ENCODE assay signal across 13 mouse cellular contexts in the genomic region with DNA sequence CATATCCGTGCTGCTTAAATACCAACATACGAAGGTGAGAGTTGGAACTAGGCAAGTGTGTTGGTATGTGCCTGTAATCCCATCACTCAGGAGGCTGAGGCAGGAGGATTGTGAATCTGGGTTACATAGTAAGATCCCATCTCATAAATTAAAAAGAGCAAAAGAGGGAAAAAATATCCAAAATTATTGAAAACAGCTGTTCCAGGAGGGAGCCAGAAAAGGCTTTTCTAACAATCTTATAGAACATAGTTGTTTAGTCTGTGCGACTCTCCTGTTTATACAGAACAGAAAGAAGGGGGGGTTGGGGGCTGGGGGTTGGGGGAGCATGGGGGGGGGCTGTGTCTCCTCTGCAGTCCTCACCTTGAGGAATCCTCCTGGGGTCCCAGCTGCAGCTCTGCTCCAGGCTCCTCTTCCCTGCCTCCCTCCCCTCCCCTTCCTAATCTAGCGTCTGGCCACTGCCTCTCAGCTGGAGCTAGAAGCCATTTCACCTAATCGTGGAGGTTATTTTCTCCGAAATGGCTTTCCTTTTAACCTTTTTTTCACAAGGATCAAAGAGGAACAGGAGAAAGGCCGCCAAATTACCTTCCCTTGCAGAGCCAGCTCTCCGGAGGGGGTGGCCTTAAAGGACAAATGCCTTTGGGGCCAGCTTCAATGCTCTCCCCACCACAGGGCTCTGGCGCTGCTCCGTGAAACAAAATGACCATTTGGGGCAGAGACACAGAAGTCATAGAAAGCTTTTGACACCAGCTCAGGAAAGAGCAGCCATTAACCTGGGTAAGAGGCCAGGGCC.
DNase-seq lines count a peak whose midpoint lies in the region; ATAC-seq lines count a peak whose summit lies in the region.
"Had no signal": no experiment of that assay in that cellular context is flagged by ENCODE, and none has a peak within 500 bp of the region (broad histone marks: within the 10 kb centered on the region; RNA-seq: fewer than 3 reads in every experiment).

No protein-coding gene starts in this region.

- peaks cover 41% of the 10 kb centered on the region for H3K4me1 ChIP-seq in heart, embryonic 10.5 days
- peaks cover 42% of the 10 kb centered on the region for H3K4me1 ChIP-seq in midbrain, embryonic 10.5 days
- H3K4me1 ChIP-seq in midbrain, embryonic 16.5 days (ENCODE audit: control insufficient read depth, insufficient read depth, low read length) = peaks cover 20% of the 10 kb centered on the region
- H3K4me1 ChIP-seq in intestine, embryonic 16.5 days (ENCODE audit: control insufficient read depth, insufficient read depth, low read length) = peaks cover 9% of the 10 kb centered on the region
- H3K4me1 ChIP-seq in stomach, embryonic 15.5 days = peaks cover 14% of the 10 kb centered on the region

- intact Hi-C loops in heart, postnatal 36 days (cut with DNase I) = no loop called here

- no peak for ATAC-seq in midbrain, embryonic 16.5 days
- 0 out of 2 replicates have a peak, but pooled peaks have one; percentile 14 for ATAC-seq in intestine, embryonic 16.5 days
- ATAC-seq in stomach, embryonic 15.5 days (ENCODE audit: insufficient read depth, low FRiP score, low read depth) = no peak

- H3K27me3 ChIP-seq in heart, embryonic 10.5 days (ENCODE audit: insufficient read depth, poor library complexity, severe bottlenecking) = peaks cover 3% of the 10 kb centered on the region; the same call in 1 of the 2 replicates
- peaks cover 50% of the 10 kb centered on the region for H3K27me3 ChIP-seq in midbrain, embryonic 10.5 days (ENCODE audit: low read depth, poor library complexity, severe bottlenecking)
- H3K27me3 ChIP-seq in midbrain, embryonic 16.5 days (ENCODE audit: control insufficient read depth, insufficient read depth, low read depth, low read length) = no peaks in the 10 kb centered on the region; the same call in 1 of the 2 replicates
- H3K27me3 ChIP-seq in intestine, embryonic 16.5 days (replicated peaks; ENCODE audit: control insufficient read depth, insufficient read depth, low read length) = no peaks in the 10 kb centered on the region
- 0 out of 2 replicates have a peak, but pooled peaks cover 2% of the 10 kb centered on the region for H3K27me3 ChIP-seq in stomach, embryonic 15.5 days (replicated peaks)

- H3K27ac ChIP-seq in heart, embryonic 10.5 days = peak overlapping the region; percentile 77
- peak overlapping the region; percentile 28; the same call in 1 of the 2 replicates for H3K27ac ChIP-seq in midbrain, embryonic 10.5 days (replicated peaks)
- no peak overlapping the region for H3K27ac ChIP-seq in midbrain, embryonic 16.5 days (ENCODE audit: low read length)
- peak overlapping the region; percentile 63 for H3K27ac ChIP-seq in intestine, embryonic 16.5 days (ENCODE audit: low read length)
- H3K27ac ChIP-seq in stomach, embryonic 15.5 days = peak overlapping the region; percentile 85

- 0 out of 2 replicates have a peak, but pooled peaks cover 3% of the 10 kb centered on the region for H3K9me3 ChIP-seq in heart, embryonic 10.5 days
- H3K9me3 ChIP-seq in midbrain, embryonic 10.5 days (replicated peaks) = peaks cover 3% of the 10 kb centered on the region; the same call in 1 of the 2 replicates
- H3K9me3 ChIP-seq in midbrain, embryonic 16.5 days (replicated peaks; ENCODE audit: control insufficient read depth, low read length, poor library complexity, severe bottlenecking) = no peaks in the 10 kb centered on the region
- 0 out of 2 replicates have a peak, but pooled peaks cover 3% of the 10 kb centered on the region for H3K9me3 ChIP-seq in intestine, embryonic 16.5 days (ENCODE audit: control insufficient read depth, low read length)
- no peaks in the 10 kb centered on the region for H3K9me3 ChIP-seq in stomach, embryonic 15.5 days

- H3K9ac ChIP-seq in midbrain, embryonic 16.5 days (ENCODE audit: low read depth, low read length) = no peak overlapping the region
- H3K9ac ChIP-seq in intestine, embryonic 16.5 days (ENCODE audit: low read depth, low read length) = no peak overlapping the region
- H3K9ac ChIP-seq in stomach, embryonic 15.5 days = no peak overlapping the region

- no peaks in the 10 kb centered on the region for H3K36me3 ChIP-seq in heart, embryonic 10.5 days
- no peaks in the 10 kb centered on the region for H3K36me3 ChIP-seq in midbrain, embryonic 10.5 days
- H3K36me3 ChIP-seq in midbrain, embryonic 16.5 days (ENCODE audit: control insufficient read depth, insufficient read depth, low read length) = no peaks in the 10 kb centered on the region
- H3K36me3 ChIP-seq in intestine, embryonic 16.5 days (ENCODE audit: control insufficient read depth, insufficient read depth, low read length) = no peaks in the 10 kb centered on the region
- H3K36me3 ChIP-seq in stomach, embryonic 15.5 days = no peaks in the 10 kb centered on the region
- H3K36me3 ChIP-seq: G1E had no signal

- no peak for DNase-seq in heart, embryonic 10.5 days (ENCODE audit: low spot score)
- DNase-seq in heart, postnatal 36 days = no peak
- DNase-seq in midbrain, embryonic 10.5 days (ENCODE audit: low spot score) = no peak
- DNase-seq in right cerebral cortex, postnatal 25 days = no peak
- DNase-seq in spleen, postnatal 36 days (ENCODE audit: low spot score in 2 of 2) = no peak
- DNase-seq: cerebellum, adult 11-12 months; heart, adult 18-20 months; kidney, postnatal 36 days; lung, postnatal 4 days had no signal

- H3K4me2 ChIP-seq in midbrain, embryonic 16.5 days (ENCODE audit: low read length) = no peak overlapping the region
- no peak overlapping the region for H3K4me2 ChIP-seq in intestine, embryonic 16.5 days (ENCODE audit: low read depth, low read length)
- H3K4me2 ChIP-seq in stomach, embryonic 15.5 days = no peak overlapping the region

- no peak overlapping the region for H3K4me3 ChIP-seq in heart, embryonic 10.5 days
- no peak overlapping the region for H3K4me3 ChIP-seq in midbrain, embryonic 10.5 days
- no peak overlapping the region for H3K4me3 ChIP-seq in midbrain, embryonic 16.5 days (ENCODE audit: low read depth, low read length)
- no peak overlapping the region for H3K4me3 ChIP-seq in intestine, embryonic 16.5 days (ENCODE audit: low read length)
- H3K4me3 ChIP-seq in stomach, embryonic 15.5 days (replicated peaks) = no peak overlapping the region

- 30% methylated on average over 9 of the region's 10 CpGs for WGBS in heart, embryonic 10.5 days
- WGBS in midbrain, embryonic 10.5 days = 28% methylated on average over 10 of the region's 10 CpGs
- 24% methylated on average over 10 of the region's 10 CpGs for WGBS in midbrain, embryonic 16.5 days
- WGBS in intestine, embryonic 16.5 days = 42% methylated on average over 10 of the region's 10 CpGs
- 34% methylated on average over 10 of the region's 10 CpGs for WGBS in stomach, embryonic 15.5 days
